Mouse (Mus musculus) right cerebral cortex, postnatal 4 days (tissue): Measurements from ENCODE around the gene Tmprss15.
A peak's percentile ranks its signal among the peaks of the same experiment; 100 is the strongest.

Experiments used
- DNase-seq: peaks from one replicate; pipeline ENCODE4 v3.0.0-alpha.2; 2022

Gene Tmprss15

DNA sequence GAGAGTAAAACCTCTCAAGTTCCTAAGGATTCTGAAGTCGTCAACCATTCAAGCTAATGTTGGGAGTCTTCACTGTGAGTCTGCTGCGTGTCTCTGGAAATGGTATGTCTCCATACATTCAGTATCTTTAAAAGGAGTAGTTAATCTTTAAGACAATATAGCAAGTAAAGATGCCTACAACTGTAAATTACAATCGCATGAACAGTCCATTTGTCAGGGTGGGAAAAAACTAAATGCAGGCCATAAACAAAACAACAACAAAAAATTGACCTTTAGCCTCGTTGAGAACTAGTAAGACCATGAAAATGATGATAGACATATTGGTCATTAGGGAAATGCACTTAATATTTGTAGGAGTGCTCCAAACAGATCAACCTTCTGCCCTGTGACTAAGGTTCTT lies at the start of gene Tmprss15:
Gene Tmprss15, minus strand, starts transcription at position 101 of the 400 bp plus-strand sequence.
- no peak for DNase-seq

DNA sequence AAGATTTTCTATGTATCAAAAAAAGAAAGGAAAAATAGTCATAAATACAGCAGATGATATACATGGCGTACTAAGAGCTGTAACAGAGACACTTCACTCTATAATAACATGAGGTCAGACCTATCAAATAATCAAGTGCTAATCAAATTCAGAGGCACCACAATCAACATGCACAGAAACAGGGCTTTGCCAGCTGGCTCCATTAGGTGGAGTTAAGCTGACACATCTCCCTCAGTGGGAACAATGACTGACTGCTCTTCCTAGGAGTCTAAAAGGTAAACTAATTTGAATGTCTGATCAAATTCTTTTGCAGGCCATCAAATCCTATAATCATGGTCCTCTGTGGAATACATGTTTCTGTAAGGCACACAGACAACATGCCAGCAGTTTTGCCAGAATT lies 24.0 kb upstream of the Tmprss15 start:
- no peak for DNase-seq

DNA sequence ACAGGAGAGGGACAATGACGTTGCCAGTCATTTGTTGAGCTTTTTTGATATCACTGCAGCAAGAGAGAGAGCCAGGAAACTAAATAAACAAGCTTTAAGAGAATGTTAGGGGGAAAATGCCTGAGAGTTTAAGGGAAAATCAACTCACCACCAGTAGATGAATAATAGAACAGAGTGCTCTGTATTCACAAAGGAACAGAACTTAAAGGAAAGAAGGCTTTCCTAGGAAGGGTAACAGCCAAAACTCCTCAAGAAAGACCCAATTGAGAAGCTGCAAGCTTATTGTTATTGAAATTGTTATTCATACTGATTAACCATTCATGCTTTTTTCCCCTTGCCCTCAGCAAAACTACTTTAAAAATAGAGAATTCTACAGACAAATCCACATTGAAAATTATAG lies 18.6 kb upstream of the Tmprss15 start:
- no peak for DNase-seq

DNA sequence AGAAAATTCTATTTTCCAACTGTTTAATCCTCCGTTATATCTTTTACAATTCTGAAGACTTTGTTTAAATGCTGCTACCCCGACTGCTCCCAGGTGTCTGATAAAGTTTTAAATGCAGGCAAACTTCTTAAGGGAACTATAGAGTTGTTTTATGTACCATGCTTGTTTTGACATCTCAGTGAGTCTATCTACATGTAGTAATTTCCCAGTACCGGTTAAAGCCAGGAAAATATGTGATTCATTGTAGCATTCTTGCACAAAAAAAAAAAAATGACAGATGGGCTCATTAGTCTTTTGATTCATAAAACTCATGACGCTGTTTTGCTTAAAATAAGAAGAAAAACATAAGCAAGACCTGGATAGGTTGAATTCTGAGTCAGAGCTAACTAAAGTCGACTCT lies 18.1 kb upstream of the Tmprss15 start:
- no peak for DNase-seq

DNA sequence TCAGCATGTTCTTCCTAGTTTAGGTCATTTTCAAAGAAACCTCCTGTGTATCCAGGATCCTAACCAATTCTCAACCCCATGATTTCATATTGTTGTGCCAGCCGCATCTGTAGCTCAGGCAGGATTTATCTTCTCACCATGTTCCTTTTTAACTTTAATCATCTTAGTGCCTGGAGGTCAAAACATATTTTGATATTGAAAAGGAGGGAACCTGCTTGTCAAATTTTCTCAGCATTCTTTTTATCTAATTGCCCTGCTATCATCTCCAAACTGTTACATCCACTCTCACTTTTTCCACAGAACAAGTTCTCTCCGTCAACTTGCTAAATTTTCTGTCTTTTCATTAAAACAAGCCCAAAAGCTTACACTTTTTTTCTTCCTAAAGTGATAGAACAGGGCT lies 9.4 kb upstream of the Tmprss15 start:
- DNase-seq: no peak

- no peak for DNase-seq
Measured at GRCm38 (mm10) chr16:79098321-79098720, 7.4 kb upstream of the Tmprss15 start.

GRCm38 (mm10) chr16:79086550-79086949 lies 4.3 kb downstream of the Tmprss15 start:
- no peak for DNase-seq

GRCm38 (mm10) chr16:79063848-79064247 lies 27.0 kb downstream of the Tmprss15 start:
- DNase-seq: no peak

DNA sequence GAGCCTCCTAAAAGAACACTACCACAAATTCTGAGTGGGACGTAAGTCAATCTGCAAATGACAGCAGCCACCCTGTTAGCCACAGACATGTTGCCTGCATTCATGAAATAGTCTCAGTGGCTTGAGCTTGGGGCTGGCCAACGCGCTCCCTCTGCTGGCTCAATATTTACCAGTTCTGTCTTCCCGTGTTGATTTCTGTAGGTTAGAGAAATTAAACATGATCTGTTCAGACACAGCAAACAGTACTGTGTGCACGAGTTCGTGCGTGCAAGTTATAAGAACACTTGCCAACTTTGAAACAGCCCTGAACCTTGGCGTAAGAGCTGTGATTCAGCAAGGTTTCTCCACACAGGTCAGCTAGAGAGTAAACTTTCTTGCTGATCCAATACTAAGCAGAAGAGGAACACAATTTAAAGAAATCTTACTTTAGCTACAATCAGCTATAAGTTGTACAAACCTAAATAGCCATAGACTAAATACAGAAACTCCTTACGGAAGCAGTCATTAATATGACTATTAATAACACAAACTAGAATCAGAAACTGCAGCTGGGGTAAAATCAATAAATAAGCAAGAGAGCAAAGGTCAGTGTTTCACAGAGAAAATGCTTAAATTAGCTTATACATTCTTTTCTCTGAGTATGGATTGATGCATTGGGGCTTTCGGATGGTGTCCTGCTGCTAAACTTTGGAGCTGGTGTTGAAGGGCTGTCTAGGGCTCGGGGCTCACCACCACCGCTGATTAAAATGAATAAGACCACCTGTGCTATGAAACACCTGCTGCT lies 31.9 kb downstream of the Tmprss15 start:
- DNase-seq: peak; percentile 33

- DNase-seq: no peak
Measured at GRCm38 (mm10) chr16:79032593-79032992, 58.3 kb downstream of the Tmprss15 start.

DNA sequence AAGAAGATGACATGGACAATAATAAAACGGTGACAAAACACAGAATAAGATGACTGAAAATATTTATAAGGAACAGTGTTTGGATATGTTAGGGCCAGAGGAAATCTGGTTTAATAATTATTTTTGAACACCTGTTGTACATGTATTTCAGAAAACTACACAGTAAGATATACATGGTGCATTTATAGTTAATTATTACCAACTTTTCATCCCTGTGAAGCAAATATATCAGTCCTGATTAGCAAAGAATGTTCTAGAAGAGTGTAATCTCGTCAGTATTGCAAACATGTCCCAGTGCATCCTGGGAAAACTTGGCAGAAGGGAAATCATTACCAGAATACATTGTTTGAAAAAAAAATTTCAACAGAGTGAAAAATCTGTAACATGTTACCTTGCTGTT lies 88.1 kb downstream of the Tmprss15 start:
- no peak for DNase-seq

GRCm38 (mm10) chr16:79001679-79002078 lies 89.2 kb downstream of the Tmprss15 start:
- DNase-seq: no peak

DNA sequence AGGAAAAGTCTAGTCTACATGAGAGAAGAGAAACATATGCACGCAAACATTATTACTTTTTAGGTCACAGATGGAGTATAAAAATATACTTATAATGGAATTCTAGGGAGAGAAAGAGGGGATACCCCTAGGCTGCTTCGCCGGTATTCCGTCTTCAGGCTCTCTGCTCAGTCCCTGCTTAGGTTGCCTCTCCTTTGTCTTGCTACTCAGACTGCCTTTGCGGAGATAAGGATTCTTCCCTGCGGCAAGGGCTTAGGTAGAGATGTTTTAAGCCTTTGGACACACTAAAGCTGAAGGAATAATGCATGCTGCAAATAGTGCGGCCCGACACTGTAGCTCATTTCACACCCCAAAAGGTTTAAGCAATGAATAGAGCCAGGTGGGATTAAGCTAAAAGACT lies 114.5 kb downstream of the Tmprss15 start:
- DNase-seq: no peak

- no peak for DNase-seq
Measured at GRCm38 (mm10) chr16:78974099-78974498, 116.8 kb downstream of the Tmprss15 start.

GRCm38 (mm10) chr16:78969091-78969731 lies 121.7 kb downstream of the Tmprss15 start:
- DNase-seq: no peak

- DNase-seq: no peak
Measured at GRCm38 (mm10) chr16:78957434-78957833, 133.5 kb downstream of the Tmprss15 start.

DNA sequence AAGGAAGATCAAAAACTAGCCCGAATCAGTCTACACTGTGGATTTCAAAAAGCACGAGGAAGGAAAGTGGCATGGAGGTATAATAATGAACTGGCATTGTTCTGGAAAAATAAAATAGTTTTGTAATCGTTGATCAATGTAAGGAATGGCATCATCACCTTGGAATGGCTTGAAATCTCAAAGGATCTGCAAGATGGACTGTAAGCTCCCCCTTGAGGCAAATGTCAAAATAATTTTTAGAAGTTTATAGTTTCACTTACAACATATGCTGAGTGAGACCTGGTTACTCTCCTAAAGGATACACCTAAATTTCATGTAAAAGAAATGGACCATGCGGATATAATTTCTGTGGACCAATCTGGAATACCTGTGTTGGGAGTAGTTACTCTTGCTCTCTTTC lies 140.5 kb downstream of the Tmprss15 start:
- DNase-seq: no peak

DNA sequence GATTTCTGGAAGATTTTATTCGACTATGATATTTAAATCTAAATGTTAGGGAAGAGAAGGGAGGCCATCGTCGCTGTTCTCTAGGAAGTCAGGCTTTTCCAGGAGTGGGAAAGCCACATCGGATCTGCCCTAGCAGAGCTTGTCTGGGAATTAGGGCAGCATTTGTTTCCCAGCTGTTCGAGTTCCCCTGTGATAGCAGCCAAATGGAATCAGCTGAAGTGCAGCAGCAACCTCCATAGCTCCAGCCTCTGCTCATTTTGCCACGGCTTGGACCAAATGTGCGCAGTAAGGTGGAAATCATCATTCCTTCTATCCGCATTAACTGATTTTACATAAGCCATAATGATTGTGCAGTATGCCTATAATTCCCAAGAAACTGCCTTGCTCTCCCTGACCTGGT lies 153.1 kb downstream of the Tmprss15 start:
- no peak for DNase-seq

- no peak for DNase-seq
Measured at GRCm38 (mm10) chr16:78934298-78934697, 156.6 kb downstream of the Tmprss15 start.

DNA sequence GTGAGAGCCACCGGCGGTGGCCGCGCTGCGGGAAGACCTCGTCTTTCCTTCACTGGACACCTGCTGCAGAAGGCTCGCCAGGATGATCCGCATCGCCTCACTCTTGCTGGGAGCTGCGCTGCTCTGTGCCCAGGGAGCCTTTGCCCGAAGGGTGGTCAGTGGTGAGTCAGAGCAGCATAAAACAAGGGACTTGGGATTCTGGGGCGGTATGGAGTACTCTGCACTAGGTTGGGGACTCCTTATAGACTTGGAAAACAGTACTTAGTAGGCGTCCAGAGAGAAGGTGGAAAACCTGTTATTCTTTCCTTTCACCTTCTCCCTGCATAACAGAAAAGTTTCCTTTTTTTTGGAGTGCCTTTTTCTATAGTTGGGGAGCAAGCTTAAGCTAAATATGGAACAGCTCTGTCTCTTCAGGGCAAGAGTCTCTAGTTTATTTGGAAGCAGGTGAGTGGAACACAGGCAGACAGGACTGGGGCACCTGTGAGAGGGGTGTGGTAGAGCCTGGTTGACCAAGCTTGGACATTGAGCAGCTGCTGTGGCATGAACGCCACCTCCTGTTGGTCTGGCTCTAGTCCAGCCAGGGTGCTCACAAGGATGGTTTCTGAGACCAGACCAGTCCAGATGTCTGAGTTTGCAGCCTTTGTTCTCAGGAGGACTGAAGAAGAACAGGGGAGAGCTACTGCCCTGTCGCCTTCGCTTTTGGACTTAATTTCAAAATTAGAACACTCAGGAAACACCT lies 159.4 kb downstream of the Tmprss15 start:
- DNase-seq: no peak

DNA sequence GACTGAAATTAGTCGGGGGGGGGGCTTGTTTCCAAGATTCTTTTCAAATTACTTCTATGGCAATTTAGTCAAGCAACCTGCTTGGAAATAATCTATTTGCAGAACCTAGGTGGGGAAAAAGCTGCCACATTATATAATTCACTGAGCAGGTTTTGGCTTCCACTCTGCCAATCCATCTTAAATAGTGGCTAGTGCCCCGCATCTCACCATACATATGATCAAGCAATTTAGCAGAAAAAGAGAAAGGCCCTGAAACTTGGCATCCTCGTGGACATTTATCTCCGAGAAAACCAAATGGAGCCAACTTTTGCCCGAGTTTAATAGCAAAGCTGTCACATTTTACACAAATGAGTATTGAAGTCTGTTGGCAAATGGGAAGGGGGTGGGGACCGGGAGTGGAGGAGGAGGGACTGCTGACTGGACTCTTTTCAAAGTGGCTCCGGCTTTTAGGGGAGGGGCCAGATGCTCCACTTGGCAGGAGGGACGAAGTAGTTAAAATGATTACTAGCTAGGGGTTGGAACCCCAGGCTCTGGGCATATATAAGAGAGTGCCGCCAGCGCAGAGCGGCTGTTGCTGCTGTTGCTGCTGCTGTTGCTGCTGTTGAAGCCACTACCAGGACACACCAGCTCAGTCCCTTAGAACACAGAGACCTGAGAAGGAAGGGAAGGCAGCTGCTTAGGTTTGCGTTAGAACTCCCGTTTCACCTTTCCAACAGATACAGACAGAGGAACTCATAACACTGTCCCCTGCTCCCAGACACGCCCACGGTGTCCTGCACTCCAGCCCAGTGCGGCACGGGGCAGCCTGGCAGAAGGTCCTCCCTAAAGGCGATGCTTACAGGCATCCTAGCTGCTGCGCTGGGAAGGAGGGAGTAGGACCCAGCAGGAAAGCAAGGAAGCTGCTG lies 160.3 kb downstream of the Tmprss15 start, which contains the start of gene Chodl:
Gene Chodl, plus strand, starts transcription at position 567 of the 905 bp plus-strand sequence.
- peak; percentile 13 for DNase-seq

- DNase-seq: no peak
Measured at GRCm38 (mm10) chr16:78922644-78923043, 168.3 kb downstream of the Tmprss15 start.
